Mouse (Mus musculus) ES-Bruce4 (cell line): ENCODE data around the gene Sqstm1.

Experiments used
- EP300 ChIP-seq: IDR thresholded peaks from 2 replicates; pipeline ENCODE4 v1.6.1; 2011; ENCODE audit warnings: low read depth, low read length; ENCODE audit not compliant: insufficient read depth
- POLR2A ChIP-seq: IDR thresholded peaks from one replicate; pipeline ENCODE4 v1.8.1; 2011; ENCODE audit warnings: low read length; ENCODE audit not compliant: insufficient read depth

GRCm38 (mm10) chr11:50252684-50253265 lies 42.1 kb upstream of the Sqstm1 start:
- TF ChIP-seq POLR2A (no peak), EP300 (no peak)
